Mouse (Mus musculus) hindbrain, embryonic 13.5 days (tissue): ENCODE measurements around the gene Slc13a5. TPM values are rescaled to one million over a fixed set of nuclear protein-coding genes. Genes with fewer than 3 reads are reported as not detected.

ENCODE experiments used
- polyA plus RNA-seq: library from polyadenylated mRNA; unstranded; fragments of >200 nt; fragmentation: Nextera tagmentation; extraction: Ambion mirVana; gene quantifications from 2 replicates; pipeline ENCODE4 v1.2.1, GENCODE M21; 2015

Slc13a5 gene
- polyA plus RNA-seq, 1 experiment from 2014 or later = 1.5 TPM

Other genes starting within 250 kb of the Slc13a5 start
- 0.31 and 0.39 TPM in 2 replicates for gene Aipl1, start 229.7 kb downstream of the Slc13a5 start, polyA plus RNA-seq
- gene Pimreg, start 225.2 kb downstream of the Slc13a5 start, polyA plus RNA-seq = 43.2 and 43.6 TPM in 2 replicates
- gene Pitpnm3, start 131.4 kb downstream of the Slc13a5 start, polyA plus RNA-seq = 1.9 and 2.0 TPM in 2 replicates
- gene Gm43951, start 60.4 kb downstream of the Slc13a5 start, polyA plus RNA-seq = 1.3 and 1.5 TPM in 2 replicates
- gene 4933427D14Rik, start 59.8 kb downstream of the Slc13a5 start, polyA plus RNA-seq = 26.3 and 28.4 TPM in 2 replicates
- gene Txndc17, start 59.7 kb downstream of the Slc13a5 start, polyA plus RNA-seq = 160 and 166 TPM in 2 replicates
- 62.5 and 67.2 TPM in 2 replicates for gene Med31, start 51.6 kb downstream of the Slc13a5 start, polyA plus RNA-seq
- gene Xaf1, start 34.4 kb upstream of the Slc13a5 start, polyA plus RNA-seq = 1.8 and 2.0 TPM in 2 replicates
- not detected in 2 replicates for gene Fbxo39, start 47.2 kb upstream of the Slc13a5 start, polyA plus RNA-seq
- gene Tekt1, start 95.2 kb upstream of the Slc13a5 start, polyA plus RNA-seq = 7.5 and 9.3 TPM in 2 replicates
- 6.2 and 6.4 TPM in 2 replicates for gene Smtnl2, start 144.5 kb upstream of the Slc13a5 start, polyA plus RNA-seq
- not detected in 2 replicates for gene Ggt6, start 168.3 kb upstream of the Slc13a5 start, polyA plus RNA-seq
- 74.5 and 79.9 TPM in 2 replicates for gene Mybbp1a, start 174.1 kb upstream of the Slc13a5 start, polyA plus RNA-seq
- 8.4 and 9.7 TPM in 2 replicates for gene Spns2, start 222.7 kb upstream of the Slc13a5 start, polyA plus RNA-seq